20 mouse cellular contexts compared by ENCODE assay signal in the genomic region with DNA sequence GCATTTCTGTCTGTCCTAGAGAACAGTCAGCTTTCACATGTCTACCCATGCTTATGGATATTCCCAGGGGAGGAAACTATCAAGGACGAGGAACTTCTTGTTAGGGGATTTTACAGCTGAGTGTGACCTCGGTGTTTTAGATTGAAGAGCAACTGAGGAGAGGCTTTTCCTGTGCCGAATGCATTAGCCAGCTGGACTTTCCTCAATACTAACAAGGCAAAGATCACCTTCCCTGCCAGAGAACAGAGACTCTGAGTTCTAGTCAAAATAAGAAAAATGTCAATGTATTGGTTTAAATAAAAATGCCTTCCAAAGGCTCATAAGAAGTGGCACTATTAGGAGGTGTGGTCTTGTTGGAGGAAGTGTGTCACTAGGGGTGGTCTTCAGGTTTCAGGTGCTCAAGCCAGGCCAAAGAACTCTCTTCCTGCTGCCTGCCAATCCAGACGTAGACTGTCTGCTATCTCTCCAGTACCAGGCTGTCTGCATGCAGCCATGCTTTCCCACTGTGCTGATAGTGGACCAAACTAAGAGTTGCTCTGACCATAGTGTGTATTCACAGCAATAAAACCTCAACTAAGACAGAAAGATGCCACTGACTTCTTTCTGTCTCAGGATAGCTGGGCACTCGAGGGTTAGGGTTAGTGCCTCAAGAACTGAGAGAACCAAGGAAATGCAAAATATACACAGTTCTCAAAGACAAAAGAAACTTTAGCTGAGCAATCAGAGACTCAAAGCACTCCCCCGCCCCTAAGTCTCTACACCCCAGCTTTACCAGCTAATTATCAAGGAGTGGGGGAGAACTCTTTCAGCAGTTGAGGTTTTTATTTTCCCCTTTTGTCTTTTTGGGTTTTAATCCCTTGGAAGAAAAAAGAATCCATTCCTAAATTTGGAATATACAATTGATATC. TPM values are rescaled to one million over a fixed set of nuclear protein-coding genes. Genes with fewer than 3 reads are reported as not detected.
DNase-seq lines count a peak whose midpoint lies in the region; ATAC-seq and TF ChIP-seq lines count a peak whose summit lies in the region.
"Had no signal": no experiment of that assay in that cellular context is flagged by ENCODE, and none has a peak within 500 bp of the region (broad histone marks: within the 10 kb centered on the region; RNA-seq: fewer than 3 reads in every experiment).

No protein-coding gene starts in this region.

- H3K4me3 ChIP-seq in heart, postnatal 0 days (ENCODE audit: low read depth, low read length): no peak overlapping the region
- H3K4me3 ChIP-seq in heart, embryonic 12.5 days: no peak overlapping the region
- H3K4me3 ChIP-seq in liver, embryonic 13.5 days (replicated peaks): no peak overlapping the region
- H3K4me3 ChIP-seq: embryonic facial prominence, embryonic 13.5 days; forebrain, embryonic 15.5 days; limb, embryonic 15.5 days; midbrain, embryonic 15.5 days; myocyte had no signal

- H3K27me3 ChIP-seq in heart, postnatal 0 days (ENCODE audit: control insufficient read depth, insufficient read depth, low read length): no peaks in the 10 kb centered on the region
- no peaks in the 10 kb centered on the region for H3K27me3 ChIP-seq in heart, embryonic 12.5 days (replicated peaks)
- H3K27me3 ChIP-seq in liver, embryonic 13.5 days: no peaks in the 10 kb centered on the region
- H3K27me3 ChIP-seq: embryonic facial prominence, embryonic 13.5 days; forebrain, embryonic 15.5 days; limb, embryonic 15.5 days; midbrain, embryonic 15.5 days had no signal

- no peak for ATAC-seq in heart, postnatal 0 days (ENCODE audit: insufficient read depth, low read depth)
- no peak for ATAC-seq in heart, embryonic 12.5 days (ENCODE audit: insufficient number of reproducible peaks, low FRiP score)
- ATAC-seq in liver, embryonic 13.5 days (ENCODE audit: low read depth): peak; percentile 71
- ATAC-seq: forebrain, embryonic 15.5 days; midbrain, embryonic 15.5 days had no signal

- no peak overlapping the region for H3K9ac ChIP-seq in heart, postnatal 0 days (replicated peaks; ENCODE audit: low read depth, low read length)
- H3K9ac ChIP-seq in heart, embryonic 12.5 days: no peak overlapping the region
- H3K9ac ChIP-seq in liver, embryonic 13.5 days: no peak overlapping the region
- H3K9ac ChIP-seq: embryonic facial prominence, embryonic 13.5 days; forebrain, embryonic 15.5 days; limb, embryonic 15.5 days; midbrain, embryonic 15.5 days had no signal

- H3K36me3 ChIP-seq in heart, postnatal 0 days (replicated peaks; ENCODE audit: control insufficient read depth, insufficient read depth, low read length): no peaks in the 10 kb centered on the region
- H3K36me3 ChIP-seq in heart, embryonic 12.5 days: peaks cover 9% of the 10 kb centered on the region
- H3K36me3 ChIP-seq in liver, embryonic 13.5 days: peaks cover 12% of the 10 kb centered on the region
- H3K36me3 ChIP-seq: midbrain, embryonic 15.5 days had no signal

- no peak for TF ChIP-seq EP300 in heart, postnatal 0 days (IDR thresholded peaks at IDR 0.05; ENCODE audit: low read depth)

- peak; percentile 9 for DNase-seq in heart, postnatal 0 days (ENCODE audit: low spot score)
- DNase-seq in ES-CJ7 (ENCODE audit: low read depth, low spot score): peak; percentile 13
- peak; percentile 38 for DNase-seq in c-Kit-positive CD71-positive TER-119-negative erythroid progenitor cells, embryonic 14.5 days (ENCODE audit: low read depth)
- DNase-seq in liver, embryonic 13.5 days: peak; percentile 12
- no peak for DNase-seq in right cerebral cortex, adult 18-20 months
- no peak for DNase-seq in urinary bladder, postnatal 25 days (ENCODE audit: low spot score)
- no peak for DNase-seq in frontal cortex, postnatal 25 days (ENCODE audit: low spot score in 2 of 2)
- DNase-seq: adrenal gland, adult 8-10 months; B cell, adult 2 months; cerebellum, adult 11 months; kidney, adult 8-10 months; layer of hippocampus, postnatal 36 days; right cerebral cortex, postnatal 25 days; thymus, postnatal 14 days had no signal

- H3K27ac ChIP-seq in heart, postnatal 0 days (ENCODE audit: low read depth): peak overlapping the region; percentile 37
- no peak overlapping the region for H3K27ac ChIP-seq in heart, embryonic 12.5 days (ENCODE audit: poor library complexity, severe bottlenecking)
- H3K27ac ChIP-seq in liver, embryonic 13.5 days: no peak overlapping the region
- H3K27ac ChIP-seq: embryonic facial prominence, embryonic 13.5 days; forebrain, embryonic 15.5 days; limb, embryonic 15.5 days; midbrain, embryonic 15.5 days had no signal

- H3K4me2 ChIP-seq in heart, postnatal 0 days (ENCODE audit: low read depth, low read length): no peak overlapping the region
- H3K4me2 ChIP-seq in heart, embryonic 12.5 days: no peak overlapping the region
- no peak overlapping the region for H3K4me2 ChIP-seq in liver, embryonic 13.5 days
- H3K4me2 ChIP-seq: embryonic facial prominence, embryonic 13.5 days; forebrain, embryonic 15.5 days; limb, embryonic 15.5 days; midbrain, embryonic 15.5 days had no signal

- peaks cover 6% of the 10 kb centered on the region for H3K4me1 ChIP-seq in heart, postnatal 0 days (ENCODE audit: control insufficient read depth, insufficient read depth)
- peaks cover 28% of the 10 kb centered on the region for H3K4me1 ChIP-seq in heart, embryonic 12.5 days (replicated peaks)
- H3K4me1 ChIP-seq in liver, embryonic 13.5 days (replicated peaks): peaks cover 51% of the 10 kb centered on the region
- H3K4me1 ChIP-seq: embryonic facial prominence, embryonic 13.5 days; midbrain, embryonic 15.5 days had no signal

- no peaks in the 10 kb centered on the region for H3K9me3 ChIP-seq in heart, postnatal 0 days (replicated peaks; ENCODE audit: control insufficient read depth, low read length)
- H3K9me3 ChIP-seq in heart, embryonic 12.5 days (replicated peaks): no peaks in the 10 kb centered on the region
- H3K9me3 ChIP-seq in liver, embryonic 13.5 days (replicated peaks): no peaks in the 10 kb centered on the region
- H3K9me3 ChIP-seq: embryonic facial prominence, embryonic 13.5 days; forebrain, embryonic 15.5 days; limb, embryonic 15.5 days; midbrain, embryonic 15.5 days had no signal

- 61% methylated on average over 6 of the region's 6 CpGs for WGBS in heart, postnatal 0 days
- 60% methylated on average over 6 of the region's 6 CpGs for WGBS in heart, embryonic 12.5 days
- WGBS in liver, embryonic 13.5 days (ENCODE audit: insufficient replicate concordance): 52% methylated on average over 6 of the region's 6 CpGs

- TF ChIP-seq CTCF in heart, postnatal 0 days (IDR thresholded peaks at IDR 0.05; ENCODE audit: low read depth): no peak

RNA-seq across cellular contexts. Expression of a gene that starts 28.6 kb away (rescaled TPM):
- total RNA-seq in heart, postnatal 0 days (2014; rRNA removed; ENCODE audit: low replicate concordance): 36.8 and 49.8 TPM in 2 replicates
- 30.6 and 34.7 TPM in 2 replicates for polyA plus RNA-seq in heart, postnatal 0 days (2015; fragmentation: Nextera tagmentation; extraction: Ambion mirVana)
- polyA plus RNA-seq in heart, embryonic 12.5 days (2016; fragmentation: Nextera tagmentation; extraction: Ambion mirVana): 61.8 and 62.0 TPM in 2 replicates
- polyA plus RNA-seq in liver, embryonic 13.5 days (2015; fragmentation: Nextera tagmentation; extraction: Ambion mirVana): 19.0 and 22.1 TPM in 2 replicates

RNA-seq across cellular contexts. Expression of a gene that starts 44.3 kb away (rescaled TPM):
- 11.9 and 23.9 TPM in 2 replicates for total RNA-seq in heart, postnatal 0 days (2014; rRNA removed; ENCODE audit: low replicate concordance)
- 10.2 and 12.2 TPM in 2 replicates for polyA plus RNA-seq in heart, postnatal 0 days (2015; fragmentation: Nextera tagmentation; extraction: Ambion mirVana)
- polyA plus RNA-seq in heart, embryonic 12.5 days (2016; fragmentation: Nextera tagmentation; extraction: Ambion mirVana): 11.4 and 12.0 TPM in 2 replicates
- 16.6 and 16.8 TPM in 2 replicates for polyA plus RNA-seq in liver, embryonic 13.5 days (2015; fragmentation: Nextera tagmentation; extraction: Ambion mirVana)

RNA-seq across cellular contexts. Expression of a gene that starts 58.8 kb away (rescaled TPM):
- 5.9 and 21.3 TPM in 2 replicates for total RNA-seq in heart, postnatal 0 days (2014; rRNA removed; ENCODE audit: low replicate concordance)
- 5.6 and 6.0 TPM in 2 replicates for polyA plus RNA-seq in heart, postnatal 0 days (2015; fragmentation: Nextera tagmentation; extraction: Ambion mirVana)
- polyA plus RNA-seq in heart, embryonic 12.5 days (2016; fragmentation: Nextera tagmentation; extraction: Ambion mirVana): 12.5 and 13.0 TPM in 2 replicates
- 14.3 and 15.3 TPM in 2 replicates for polyA plus RNA-seq in liver, embryonic 13.5 days (2015; fragmentation: Nextera tagmentation; extraction: Ambion mirVana)

Comparison
In these comparisons a context has a peak if more than half of its experiments do, and no peak if none do; other contexts are left out.
1. DNase-seq: peak in heart, postnatal 0 days (single experiment), ES-CJ7 (single experiment), c-Kit-positive CD71-positive TER-119-negative erythroid progenitor cells, embryonic 14.5 days (single experiment) and liver, embryonic 13.5 days (single experiment); none in right cerebral cortex, adult 18-20 months (single experiment), urinary bladder, postnatal 25 days (single experiment) and frontal cortex, postnatal 25 days (0 of 2).